Comparison of ENCODE assay signal across 12 mouse cellular contexts in genomic region chr7:80997776-80998175, GRCm38 (mm10). TPM values are rescaled to one million over a fixed set of nuclear protein-coding genes. Genes with fewer than 3 reads are reported as not detected.
A peak's percentile ranks its signal among the peaks of the same experiment; 100 is the strongest.
DNase-seq lines count a peak whose midpoint lies in the region; ATAC-seq and TF ChIP-seq lines count a peak whose summit lies in the region.
"Had no signal": no experiment of that assay in that cellular context is flagged by ENCODE, and none has a peak within 500 bp of the region (broad histone marks: within the 10 kb centered on the region; RNA-seq: fewer than 3 reads in every experiment).

No protein-coding gene starts in this region.

- no peak for TF ChIP-seq EP300 in lung, postnatal 0 days (IDR thresholded peaks at IDR 0.05)

- no peak overlapping the region for H3K9ac ChIP-seq in lung, postnatal 0 days (replicated peaks; ENCODE audit: low read depth)
- H3K9ac ChIP-seq in forebrain, embryonic 12.5 days: no peak overlapping the region
- H3K9ac ChIP-seq: heart, embryonic 13.5 days; limb, embryonic 15.5 days had no signal

- no peaks in the 10 kb centered on the region for H3K9me3 ChIP-seq in lung, postnatal 0 days (ENCODE audit: low read length)
- H3K9me3 ChIP-seq in forebrain, embryonic 12.5 days: no peaks in the 10 kb centered on the region
- H3K9me3 ChIP-seq: heart, embryonic 13.5 days; limb, embryonic 15.5 days had no signal

- H3K27me3 ChIP-seq in lung, postnatal 0 days (replicated peaks; ENCODE audit: insufficient read depth, low read length): no peaks in the 10 kb centered on the region
- no peaks in the 10 kb centered on the region for H3K27me3 ChIP-seq in forebrain, embryonic 12.5 days
- H3K27me3 ChIP-seq: heart, embryonic 13.5 days; limb, embryonic 15.5 days had no signal

- no peak for ATAC-seq in lung, postnatal 0 days
- ATAC-seq in monocyte, adult 5-6 weeks (replicated peaks; ENCODE audit: insufficient number of reproducible peaks, low FRiP score, low TSS enrichment, poor library complexity, severe bottlenecking): 0 out of 2 replicates have a peak, but pooled peaks have one; percentile 40
- ATAC-seq in forebrain, embryonic 12.5 days (ENCODE audit: low FRiP score): no peak

- no peaks in the 10 kb centered on the region for H3K36me3 ChIP-seq in lung, postnatal 0 days (ENCODE audit: insufficient read depth, low read length)
- H3K36me3 ChIP-seq in forebrain, embryonic 12.5 days (replicated peaks): no peaks in the 10 kb centered on the region

- H3K4me3 ChIP-seq in lung, postnatal 0 days (ENCODE audit: low read depth, low read length): no peak overlapping the region
- no peak overlapping the region for H3K4me3 ChIP-seq in embryonic fibroblast, embryonic 13.5 days (ENCODE audit: insufficient read depth, low read length)
- no peak overlapping the region for H3K4me3 ChIP-seq in forebrain, embryonic 12.5 days (replicated peaks)
- H3K4me3 ChIP-seq: heart, embryonic 13.5 days; limb, embryonic 15.5 days; myocyte had no signal

- TF ChIP-seq POLR2A in embryonic fibroblast, embryonic 13.5 days (IDR thresholded peaks at IDR 0.05; ENCODE audit: low read depth, low read length): no peak

- no peak overlapping the region for H3K27ac ChIP-seq in lung, postnatal 0 days (ENCODE audit: low read length)
- peak overlapping the region; percentile 43; the same call in 1 of the 2 replicates for H3K27ac ChIP-seq in embryonic fibroblast, embryonic 13.5 days (ENCODE audit: insufficient read depth, low read length)
- no peak overlapping the region for H3K27ac ChIP-seq in forebrain, embryonic 12.5 days
- H3K27ac ChIP-seq: heart, embryonic 13.5 days; limb, embryonic 15.5 days had no signal

- 43% methylated on average over 6 of the region's 6 CpGs for WGBS in lung, postnatal 0 days
- WGBS in forebrain, embryonic 12.5 days: 86% methylated on average over 6 of the region's 6 CpGs

- peak; percentile 30 for DNase-seq in gastrocnemius, adult 18-20 months (ENCODE audit: low spot score)
- no peak for DNase-seq in gastrocnemius, postnatal 36 days
- peak; percentile 36 for DNase-seq in lung, postnatal 0 days (ENCODE audit: low spot score)
- no peak for DNase-seq in lung, adult 18-20 months
- no peak for DNase-seq in cerebellum, adult 9-10 months
- DNase-seq: cerebellum, adult 2 months had no signal

- H3K4me2 ChIP-seq in lung, postnatal 0 days (replicated peaks; ENCODE audit: low read depth, low read length): no peak overlapping the region
- no peak overlapping the region for H3K4me2 ChIP-seq in forebrain, embryonic 12.5 days
- H3K4me2 ChIP-seq: heart, embryonic 13.5 days; limb, embryonic 15.5 days had no signal

- intact Hi-C loops in gastrocnemius, postnatal 36 days (cut with DNase I): loop anchor here (5.0 kb wide), 1 partner anchor 55 kb away; no protein-coding TSS in a partner anchor

- no peak for TF ChIP-seq CTCF in lung, postnatal 0 days (IDR thresholded peaks at IDR 0.05)
- TF ChIP-seq CTCF in embryonic fibroblast, embryonic 13.5 days (IDR thresholded peaks at IDR 0.05; ENCODE audit: borderline replicate concordance, insufficient read depth, low read length): no peak

- H3K4me1 ChIP-seq in lung, postnatal 0 days (ENCODE audit: insufficient read depth, low read depth, low read length): peaks cover 14% of the 10 kb centered on the region; the same call in 1 of the 2 replicates
- H3K4me1 ChIP-seq in embryonic fibroblast, embryonic 13.5 days (ENCODE audit: control insufficient read depth, insufficient read depth, low read length): peaks cover 11% of the 10 kb centered on the region; the same call in 1 of the 2 replicates
- peaks cover 27% of the 10 kb centered on the region for H3K4me1 ChIP-seq in forebrain, embryonic 12.5 days

RNA-seq across cellular contexts. Expression of gene Zfp592, which starts 4.3 kb away (rescaled TPM):
- total RNA-seq in gastrocnemius, adult 18-20 months (2021): 10 to 100 TPM; 15.2 to 15.5 TPM
- total RNA-seq in gastrocnemius, postnatal 36 days (2021): 10 to 100 TPM; 10.3 to 11.4 TPM
- polyA plus RNA-seq in lung, postnatal 0 days (2015; fragmentation: Nextera tagmentation; extraction: Ambion mirVana): 6.4 and 6.6 TPM in 2 replicates
- polyA plus RNA-seq in embryonic fibroblast, embryonic 13.5 days (2011; ENCODE audit: insufficient read length, low read depth, missing spikeins): 20.1 and 26.5 TPM in 2 replicates
- total RNA-seq in monocyte, adult 5-6 weeks (2017): 24.9 to 45.0 TPM (median 31.7 TPM) in 3 replicates
- polyA plus RNA-seq in forebrain, embryonic 12.5 days (2016; fragmentation: Nextera tagmentation; extraction: Ambion mirVana): 12.1 and 14.3 TPM in 2 replicates

RNA-seq across cellular contexts. Expression of gene Sec11a, which starts 50.2 kb away (rescaled TPM):
- total RNA-seq in gastrocnemius, adult 18-20 months (2021): 10 to 100 TPM; 25.1 to 29.4 TPM
- 10 to 100 TPM; 24.5 to 25.2 TPM for total RNA-seq in gastrocnemius, postnatal 36 days (2021)
- 170 and 172 TPM in 2 replicates for polyA plus RNA-seq in lung, postnatal 0 days (2015; fragmentation: Nextera tagmentation; extraction: Ambion mirVana)
- 177 and 182 TPM in 2 replicates for polyA plus RNA-seq in embryonic fibroblast, embryonic 13.5 days (2011; ENCODE audit: insufficient read length, low read depth, missing spikeins)
- 316 to 442 TPM (median 424 TPM) in 3 replicates for total RNA-seq in monocyte, adult 5-6 weeks (2017)
- 169 and 179 TPM in 2 replicates for polyA plus RNA-seq in forebrain, embryonic 12.5 days (2016; fragmentation: Nextera tagmentation; extraction: Ambion mirVana)

RNA-seq across cellular contexts. Expression of gene Alpk3, which starts 59.6 kb away (rescaled TPM):
- total RNA-seq in gastrocnemius, adult 18-20 months (2021): 100 to 1,000 TPM; 286 to 347 TPM
- 100 to 1,000 TPM; 201 to 258 TPM for total RNA-seq in gastrocnemius, postnatal 36 days (2021)
- 0.70 and 0.80 TPM in 2 replicates for polyA plus RNA-seq in lung, postnatal 0 days (2015; fragmentation: Nextera tagmentation; extraction: Ambion mirVana)
- polyA plus RNA-seq in embryonic fibroblast, embryonic 13.5 days (2011; ENCODE audit: insufficient read length, low read depth, missing spikeins): 0.14 TPM in 1 of 2 replicates, not detected in the other
- 0.10 TPM in 1 of 3 replicates, not detected in the others for total RNA-seq in monocyte, adult 5-6 weeks (2017)
- polyA plus RNA-seq in forebrain, embryonic 12.5 days (2016; fragmentation: Nextera tagmentation; extraction: Ambion mirVana): 0.08 TPM in 2 replicates

Comparison
In these comparisons a context has a peak if more than half of its experiments do, and no peak if none do; other contexts are left out.
1. DNase-seq: peak in gastrocnemius, adult 18-20 months (single experiment) and lung, postnatal 0 days (single experiment); none in gastrocnemius, postnatal 36 days (0 of 2), lung, adult 18-20 months (0 of 2) and cerebellum, adult 9-10 months (single experiment).
2. RNA of gene Sec11a, which starts 50.2 kb away (total RNA-seq): 316 to 442 TPM in monocyte, adult 5-6 weeks; 25.1 to 29.4 TPM in gastrocnemius, adult 18-20 months and 24.5 to 25.2 TPM in gastrocnemius, postnatal 36 days; every median in the first group is over 10 times any median in the second.
3. RNA of gene Alpk3, which starts 59.6 kb away (total RNA-seq): 286 to 347 TPM in gastrocnemius, adult 18-20 months and 201 to 258 TPM in gastrocnemius, postnatal 36 days; 0.10 TPM in monocyte, adult 5-6 weeks; every median in the first group is over 100 times any median in the second.